Mouse (Mus musculus): ENCODE measurements around the gene Adsl.

GRCm38 (mm10) chr15:80949431-80949830 lies 1.1 kb downstream of the Adsl start:
- TF ChIP-seq POLR2A (IDR thresholded peaks at IDR 0.05; ENCODE audit: extremely low read depth, insufficient read depth, low read length) (no peak), CTCF (IDR thresholded peaks at IDR 0.05; ENCODE audit: low read depth, low read length) (no peak)
